Mouse (Mus musculus) kidney, embryonic 14.5 days (tissue): ENCODE measurements around the gene Cyp2c23. TPM values are rescaled to one million over a fixed set of nuclear protein-coding genes. Genes with fewer than 3 reads are reported as not detected.

Experiments used
- ATAC-seq: fragments of 200-750 bp; cut with Nextera tagmentation; 2 replicates; pipeline ENCODE4 v1.8.0; 2017; ENCODE audit warnings: moderate number of reproducible peaks, mild to moderate bottlenecking, moderate TSS enrichment, moderate library complexity; ENCODE audit not compliant: low FRiP score, low TSS enrichment
- H3K27ac ChIP-seq: fragments of 300-500 bp; sonication (generic); 2 replicates; pipeline ENCODE4 v1.5.1; 2014; ENCODE audit warnings: low read depth, mild to moderate bottlenecking, low read length, moderate library complexity, mixed read lengths
- H3K27me3 ChIP-seq: fragments of 300-500 bp; sonication (generic); 2 replicates; pipeline ENCODE4 v1.6.1; 2014; ENCODE audit warnings: mild to moderate bottlenecking, low read length; ENCODE audit not compliant: control insufficient read depth, insufficient read depth
- H3K36me3 ChIP-seq: fragments of 300-500 bp; sonication (generic); 2 replicates; pipeline ENCODE4 v1.6.1; 2014; ENCODE audit warnings: low read length, mixed read lengths; ENCODE audit not compliant: control insufficient read depth, insufficient read depth
- H3K4me1 ChIP-seq: fragments of 300-500 bp; sonication (generic); 2 replicates; pipeline ENCODE4 v1.6.1; 2014; ENCODE audit warnings: low read length, mixed read lengths; ENCODE audit not compliant: control insufficient read depth, insufficient read depth
- H3K4me2 ChIP-seq: fragments of 300-500 bp; sonication (generic); replicated peaks from 2 replicates; pipeline ENCODE4 v1.6.1; 2014; ENCODE audit warnings: low read depth, mild to moderate bottlenecking, low read length
- H3K4me3 ChIP-seq: fragments of 300-500 bp; sonication (generic); 2 replicates; pipeline ENCODE4 v1.5.1; 2014; ENCODE audit warnings: mild to moderate bottlenecking, low read length
- H3K9ac ChIP-seq: fragments of 300-500 bp; sonication (generic); 2 replicates; pipeline ENCODE4 v1.6.1; 2014; ENCODE audit warnings: low read depth, mild to moderate bottlenecking, low read length, moderate library complexity
- H3K9me3 ChIP-seq: fragments of 300-500 bp; sonication (generic); 2 replicates; pipeline ENCODE4 v1.6.1; 2016; ENCODE audit warnings: low read length; ENCODE audit not compliant: control insufficient read depth
- WGBS: fragments of 180-500 bp; shearing (Covaris S2); extraction: QIAGEN DNeasy Blood & Tissue Kit; methylation state at CpG from one replicate; pipeline ENCODE4 v1.1.7; 2014; 5-methylcytosine and 5-hydroxymethylcytosine counted together
- polyA plus RNA-seq: library from polyadenylated mRNA; unstranded; fragments of >200 nt; fragmentation: Nextera tagmentation; extraction: Ambion mirVana; gene quantifications from 2 replicates; pipeline ENCODE4 v1.2.1, GENCODE M21; 2014

Gene Cyp2c23
- polyA plus RNA-seq, 1 experiment from 2014 or later: 0.31 TPM

- Histone ChIP-seq H3K9ac (no peak overlapping the region), H3K4me3 (no peak overlapping the region), H3K4me2 (no peak overlapping the region), H3K36me3 (no peaks in the 10 kb centered on the region), H3K27ac (no peak overlapping the region), H3K27me3 (no peaks in the 10 kb centered on the region), H3K4me1 (no peaks in the 10 kb centered on the region), H3K9me3 (no peaks in the 10 kb centered on the region)
- WGBS: 71% methylated on average over 4 of the region's 4 CpGs
- no peak for ATAC-seq
Measured at GRCm38 (mm10) chr19:43992464-43992863, 36.5 kb downstream of the Cyp2c23 start.

GRCm38 (mm10) chr19:43990362-43990761 is 38.6 kb downstream of the Cyp2c23 start:
- H3K4me2 ChIP-seq: no peak overlapping the region
- no peak overlapping the region for H3K4me3 ChIP-seq
- no peaks in the 10 kb centered on the region; the same call in 1 of the 2 replicates for H3K4me1 ChIP-seq
- no peaks in the 10 kb centered on the region for H3K9me3 ChIP-seq
- H3K27me3 ChIP-seq: no peaks in the 10 kb centered on the region
- H3K27ac ChIP-seq: no peak overlapping the region
- 85% methylated on average over 8 of the region's 8 CpGs for WGBS
- no peak overlapping the region for H3K9ac ChIP-seq
- H3K36me3 ChIP-seq: no peaks in the 10 kb centered on the region
- ATAC-seq: no peak

GRCm38 (mm10) chr19:43986069-43986794 is 42.8 kb downstream of the Cyp2c23 start, which contains the start of gene Cpn1:
Gene Cpn1, minus strand, starts transcription at chr19:43986556.
- Histone ChIP-seq H3K4me1 (no peaks in the 10 kb centered on the region; the same call in 1 of the 2 replicates), H3K4me2 (peak within 1 kb of the TSS; percentile 38), H3K9me3 (no peaks in the 10 kb centered on the region), H3K27ac (peak within 1 kb of the TSS; percentile 42; the same call in 1 of the 2 replicates), H3K36me3 (no peaks in the 10 kb centered on the region), H3K9ac (no peak within 1 kb of the TSS), H3K4me3 (peak within 1 kb of the TSS; percentile 20; the same call in 1 of the 2 replicates), H3K27me3 (no peaks in the 10 kb centered on the region)
- ATAC-seq: peak; percentile 60; the same call in 1 of the 2 replicates
- 12% methylated on average over 30 of the region's 30 CpGs for WGBS

GRCm38 (mm10) chr19:43981992-43982391 is 47.0 kb downstream of the Cyp2c23 start:
- WGBS: 85% methylated on average over 5 of the region's 5 CpGs
- Histone ChIP-seq H3K27ac (no peak overlapping the region), H3K27me3 (no peaks in the 10 kb centered on the region), H3K9ac (no peak overlapping the region), H3K4me3 (no peak overlapping the region), H3K4me1 (no peaks in the 10 kb centered on the region; the same call in 1 of the 2 replicates), H3K4me2 (no peak overlapping the region), H3K9me3 (no peaks in the 10 kb centered on the region), H3K36me3 (no peaks in the 10 kb centered on the region)
- ATAC-seq: no peak

GRCm38 (mm10) chr19:43980711-43981110 is 48.3 kb downstream of the Cyp2c23 start:
- Histone ChIP-seq H3K4me1 (no peaks in the 10 kb centered on the region), H3K9ac (no peak overlapping the region), H3K4me3 (no peak overlapping the region), H3K27me3 (no peaks in the 10 kb centered on the region), H3K9me3 (no peaks in the 10 kb centered on the region), H3K36me3 (no peaks in the 10 kb centered on the region), H3K27ac (no peak overlapping the region), H3K4me2 (no peak overlapping the region)
- no peak for ATAC-seq
- 94% methylated on average over 17 of the region's 17 CpGs for WGBS

- ATAC-seq: no peak
- no peak overlapping the region for H3K4me3 ChIP-seq
- no peaks in the 10 kb centered on the region for H3K4me1 ChIP-seq
- H3K27ac ChIP-seq: no peak overlapping the region
- H3K9ac ChIP-seq: no peak overlapping the region
- no peaks in the 10 kb centered on the region for H3K36me3 ChIP-seq
- no peaks in the 10 kb centered on the region for H3K9me3 ChIP-seq
- H3K27me3 ChIP-seq: no peaks in the 10 kb centered on the region
- WGBS: 64% methylated on average over 3 of the region's 3 CpGs
- no peak overlapping the region for H3K4me2 ChIP-seq
Measured at GRCm38 (mm10) chr19:43977799-43978198, 51.2 kb downstream of the Cyp2c23 start.

GRCm38 (mm10) chr19:43976661-43977060 is 52.3 kb downstream of the Cyp2c23 start:
- no peak overlapping the region for H3K4me2 ChIP-seq
- no peak for ATAC-seq
- no peaks in the 10 kb centered on the region for H3K4me1 ChIP-seq
- no peak overlapping the region for H3K4me3 ChIP-seq
- H3K27ac ChIP-seq: no peak overlapping the region
- no peak overlapping the region for H3K9ac ChIP-seq
- H3K9me3 ChIP-seq: no peaks in the 10 kb centered on the region
- 49% methylated on average over 6 of the region's 6 CpGs for WGBS
- H3K36me3 ChIP-seq: no peaks in the 10 kb centered on the region
- no peaks in the 10 kb centered on the region for H3K27me3 ChIP-seq

- Histone ChIP-seq H3K4me2 (no peak overlapping the region), H3K9ac (no peak overlapping the region), H3K27ac (no peak overlapping the region), H3K4me3 (no peak overlapping the region), H3K27me3 (no peaks in the 10 kb centered on the region), H3K4me1 (no peaks in the 10 kb centered on the region), H3K9me3 (no peaks in the 10 kb centered on the region), H3K36me3 (no peaks in the 10 kb centered on the region)
- 92% methylated on average over 6 of the region's 6 CpGs for WGBS
- ATAC-seq: no peak
Measured at GRCm38 (mm10) chr19:43974221-43974620, 54.8 kb downstream of the Cyp2c23 start.

GRCm38 (mm10) chr19:43973711-43974110 is 55.3 kb downstream of the Cyp2c23 start:
- no peaks in the 10 kb centered on the region for H3K27me3 ChIP-seq
- no peak overlapping the region for H3K4me3 ChIP-seq

More at GRCm38 (mm10) chr19:43973711-43974110, 55.3 kb downstream of the Cyp2c23 start:
- Histone ChIP-seq H3K27ac (no peak overlapping the region), H3K9me3 (no peaks in the 10 kb centered on the region), H3K9ac (no peak overlapping the region), H3K4me2 (no peak overlapping the region), H3K4me1 (no peaks in the 10 kb centered on the region), H3K36me3 (no peaks in the 10 kb centered on the region)
- WGBS: 90% methylated on average over 9 of the region's 9 CpGs
- ATAC-seq: no peak
